Mouse (Mus musculus) brain, adult 2 months (tissue): ENCODE results near the gene Wnt8b.
"Not testable (repeated sequence)": the region's sequence is repeated elsewhere in the genome, so short reads cannot be mapped to it uniquely, and the experiment has no call there.

Experiments
- DNase-seq: peaks from one replicate; pipeline ENCODE4 v3.0.0; 2011; ENCODE audit warnings: low read depth, low spot score

The Wnt8b gene

GRCm38 (mm10) chr19:44493128-44493527 lies at the start of gene Wnt8b:
Gene Wnt8b, plus strand, starts transcription at chr19:44493472.
- no peak for DNase-seq

GRCm38 (mm10) chr19:44445755-44446154 lies 47.5 kb upstream of the Wnt8b start:
- no peak for DNase-seq

GRCm38 (mm10) chr19:44447927-44448326 lies 45.3 kb upstream of the Wnt8b start:
- DNase-seq, result no peak

GRCm38 (mm10) chr19:44454862-44455261 lies 38.4 kb upstream of the Wnt8b start:
- no peak for DNase-seq

- no peak for DNase-seq
Observed at GRCm38 (mm10) chr19:44455356-44455755, 37.9 kb upstream of the Wnt8b start.

GRCm38 (mm10) chr19:44457359-44458055 lies 35.8 kb upstream of the Wnt8b start:
- no peak for DNase-seq

- peak; percentile 87 for DNase-seq
Observed at GRCm38 (mm10) chr19:44458696-44459095, 34.6 kb upstream of the Wnt8b start.

GRCm38 (mm10) chr19:44460441-44460840 lies 32.8 kb upstream of the Wnt8b start:
- no peak for DNase-seq

- no peak for DNase-seq
Observed at GRCm38 (mm10) chr19:44461500-44461899, 31.8 kb upstream of the Wnt8b start.

- DNase-seq, result no peak
Observed at GRCm38 (mm10) chr19:44462141-44462540, 31.1 kb upstream of the Wnt8b start.

GRCm38 (mm10) chr19:44465960-44466525 lies 27.2 kb upstream of the Wnt8b start:
- not testable (repeated sequence) for DNase-seq

- peak; percentile 69 for DNase-seq
Observed at GRCm38 (mm10) chr19:44474158-44474557, 19.1 kb upstream of the Wnt8b start.

- DNase-seq, result no peak
Observed at GRCm38 (mm10) chr19:44475268-44475667, 18.0 kb upstream of the Wnt8b start.

GRCm38 (mm10) chr19:44476541-44476940 lies 16.7 kb upstream of the Wnt8b start:
- DNase-seq, result peak; percentile 12

- DNase-seq, result peak; percentile 7
Observed at GRCm38 (mm10) chr19:44487266-44487665, 6.0 kb upstream of the Wnt8b start.

GRCm38 (mm10) chr19:44496511-44496910 lies 3.2 kb downstream of the Wnt8b start:
- no peak for DNase-seq

- DNase-seq, result no peak
Observed at GRCm38 (mm10) chr19:44496941-44497340, 3.7 kb downstream of the Wnt8b start.

- no peak for DNase-seq
Observed at GRCm38 (mm10) chr19:44498936-44499335, 5.7 kb downstream of the Wnt8b start.

GRCm38 (mm10) chr19:44500240-44500639 lies 7.0 kb downstream of the Wnt8b start:
- no peak for DNase-seq

- DNase-seq, result no peak
Observed at GRCm38 (mm10) chr19:44501925-44502324, 8.7 kb downstream of the Wnt8b start.

- DNase-seq, result no peak
Observed at GRCm38 (mm10) chr19:44502741-44503140, 9.5 kb downstream of the Wnt8b start.

- peak; percentile 33 for DNase-seq
Observed at GRCm38 (mm10) chr19:44510534-44511175, 17.4 kb downstream of the Wnt8b start.
